Mouse (Mus musculus) embryonic facial prominence, embryonic 10.5 days (tissue): ENCODE measurements around the gene Alx3. TPM values are rescaled to one million over a fixed set of nuclear protein-coding genes. Genes with fewer than 3 reads are reported as not detected.

Experiments
- DNase-seq: peaks from one replicate; pipeline ENCODE4 v3.0.0-alpha.2; 2017; ENCODE audit warnings: low spot score
- H3K27ac ChIP-seq: fragments of 300-500 bp; sonication (generic); replicated peaks from 2 replicates; pipeline ENCODE4 v1.5.1; 2016; ENCODE audit warnings: mild to moderate bottlenecking
- H3K27me3 ChIP-seq: fragments of 300-500 bp; sonication (generic); replicated peaks from 2 replicates; pipeline ENCODE4 v1.6.1; 2016; ENCODE audit warnings: low read depth, mild to moderate bottlenecking; ENCODE audit not compliant: poor library complexity, severe bottlenecking
- H3K36me3 ChIP-seq: fragments of 300-500 bp; sonication (generic); replicated peaks from 2 replicates; pipeline ENCODE4 v1.6.1; 2016; ENCODE audit warnings: mild to moderate bottlenecking, moderate library complexity
- H3K4me1 ChIP-seq: fragments of 300-500 bp; sonication (generic); 2 replicates; pipeline ENCODE4 v1.6.1; 2016
- H3K4me3 ChIP-seq: fragments of 300-500 bp; sonication (generic); 2 replicates; pipeline ENCODE4 v1.5.1; 2016; ENCODE audit warnings: mild to moderate bottlenecking, moderate library complexity
- H3K9me3 ChIP-seq: fragments of 300-500 bp; sonication (generic); 2 replicates; pipeline ENCODE4 v1.6.1; 2016; ENCODE audit warnings: mild to moderate bottlenecking
- WGBS: fragments of 180-500 bp; shearing (Covaris S2); methylation state at CpG from one replicate; pipeline ENCODE4 v1.1.7; 2016; 5-methylcytosine and 5-hydroxymethylcytosine counted together
- polyA plus RNA-seq: library from polyadenylated mRNA; unstranded; fragments of >200 nt; fragmentation: Nextera tagmentation; extraction: Ambion mirVana; gene quantifications from 2 replicates; pipeline ENCODE4 v1.2.1, GENCODE M21; 2016

Gene Alx3
- polyA plus RNA-seq, 1 experiment from 2014 or later: 41.8 TPM

DNA sequence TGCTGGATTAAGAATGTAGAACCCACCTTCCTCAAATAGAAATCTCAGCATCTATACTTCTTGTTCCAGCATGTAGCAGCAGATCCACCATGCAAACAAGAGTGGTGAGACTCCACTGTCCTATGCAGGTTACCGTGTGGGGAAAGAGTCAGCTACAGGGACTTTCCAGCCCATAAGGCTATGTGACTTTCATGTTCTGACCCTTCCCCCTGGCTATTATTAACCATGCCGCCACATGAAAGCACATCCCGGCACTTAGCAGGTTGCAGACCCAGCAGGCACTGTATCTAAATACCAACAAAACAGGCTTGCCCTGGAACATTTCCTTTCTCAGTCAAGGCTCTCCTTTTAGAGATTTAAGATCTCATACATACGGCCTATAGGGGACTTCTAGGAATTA, 16.6 kb downstream of the Alx3 start:
- WGBS: 74% methylated on average over 4 of the region's 4 CpGs
- H3K27ac ChIP-seq: no peak overlapping the region
- no peaks in the 10 kb centered on the region for H3K9me3 ChIP-seq
- no peaks in the 10 kb centered on the region for H3K27me3 ChIP-seq
- DNase-seq: no peak
- H3K4me1 ChIP-seq: peaks cover 26% of the 10 kb centered on the region
- H3K4me3 ChIP-seq: no peak overlapping the region
- H3K36me3 ChIP-seq: peaks cover 63% of the 10 kb centered on the region

DNA sequence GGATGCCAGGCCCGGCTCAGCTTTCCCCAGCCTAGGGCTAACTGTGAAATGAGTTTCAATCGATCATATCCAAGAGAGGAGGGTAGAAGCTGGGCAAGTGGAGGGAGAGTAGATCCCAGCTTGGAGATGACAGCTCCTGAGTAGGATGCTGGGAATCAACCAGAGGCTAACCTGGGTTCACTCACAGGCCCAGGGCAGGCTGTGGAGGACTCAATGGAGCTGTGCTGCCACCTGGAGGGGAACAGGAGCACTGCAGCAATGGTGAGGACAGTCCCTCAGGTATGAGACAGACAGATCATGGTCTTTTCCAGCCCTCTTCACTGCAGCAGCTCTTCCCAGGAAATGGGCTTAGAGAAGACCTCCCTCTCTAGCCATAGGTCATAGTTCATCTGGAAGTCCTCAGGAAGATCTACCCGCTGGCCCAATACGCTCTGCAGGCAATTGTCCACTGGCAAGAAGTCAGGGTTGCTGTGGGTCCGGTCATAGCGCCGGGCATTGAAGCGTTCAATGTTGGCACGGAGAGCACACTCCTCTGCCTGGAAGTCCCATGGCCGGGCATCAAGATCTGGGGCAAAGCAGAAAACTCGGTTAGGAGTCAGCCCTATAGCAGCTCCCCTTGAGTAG, 18.2 kb downstream of the Alx3 start:
- Histone ChIP-seq H3K9me3 (no peaks in the 10 kb centered on the region), H3K27me3 (no peaks in the 10 kb centered on the region), H3K4me1 (peaks cover 11% of the 10 kb centered on the region), H3K27ac (no peak overlapping the region), H3K36me3 (peaks cover 79% of the 10 kb centered on the region), H3K4me3 (no peak overlapping the region)
- WGBS: 90% methylated on average over 11 of the region's 11 CpGs
- peak; percentile 76 for DNase-seq

DNA sequence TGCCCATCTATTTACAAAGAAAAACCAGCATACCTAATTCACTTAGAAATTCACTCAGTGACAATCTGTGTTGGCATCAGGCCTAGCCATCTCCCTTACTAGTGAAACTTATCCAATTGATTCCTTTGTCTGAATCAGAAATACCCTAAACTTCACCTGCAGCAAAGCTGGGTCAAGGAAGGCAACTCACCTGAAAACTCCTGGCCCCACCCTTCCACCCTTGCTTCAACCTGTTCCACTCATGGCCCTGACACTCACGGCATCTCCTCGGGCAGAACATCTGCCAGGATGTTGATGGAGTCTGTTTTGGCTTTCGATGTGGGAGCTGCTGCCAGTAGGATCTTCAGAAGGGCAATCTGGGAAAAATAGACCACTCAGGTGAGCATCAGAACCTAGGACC, 23.0 kb downstream of the Alx3 start:
- 95% methylated on average over 3 of the region's 3 CpGs for WGBS
- peaks cover 100% of the 10 kb centered on the region for H3K36me3 ChIP-seq

DNA sequence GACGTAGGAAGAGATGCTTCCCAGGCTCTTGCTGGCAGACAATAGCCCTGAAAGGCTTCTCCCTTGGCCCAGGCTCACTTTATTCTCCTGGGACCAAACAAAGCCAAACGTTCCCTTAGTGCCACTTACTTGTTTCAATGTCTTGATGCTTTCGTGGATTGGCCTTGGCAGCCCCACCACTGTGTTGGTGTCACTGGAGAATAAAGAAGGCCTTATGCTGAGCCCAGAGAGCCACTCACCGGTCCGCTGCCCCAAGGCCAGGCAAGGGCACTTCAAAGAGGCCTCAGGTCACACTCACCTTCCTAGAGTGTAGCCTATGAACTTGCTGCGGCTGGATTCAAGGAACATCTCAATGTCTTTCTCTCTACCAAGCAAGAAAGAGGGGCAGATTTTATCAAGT, 25.1 kb downstream of the Alx3 start:
- no peak for DNase-seq
- 91% methylated on average over 6 of the region's 6 CpGs for WGBS
- Histone ChIP-seq H3K9me3 (no peaks in the 10 kb centered on the region), H3K27me3 (no peaks in the 10 kb centered on the region), H3K4me3 (no peak overlapping the region), H3K27ac (no peak overlapping the region), H3K36me3 (peaks cover 100% of the 10 kb centered on the region), H3K4me1 (no peaks in the 10 kb centered on the region)

More for the DNA sequence above, 23.0 kb downstream of the Alx3 start:
- no peaks in the 10 kb centered on the region for H3K9me3 ChIP-seq
- H3K4me3 ChIP-seq: no peak overlapping the region
- H3K27me3 ChIP-seq: no peaks in the 10 kb centered on the region
- H3K27ac ChIP-seq: no peak overlapping the region
- no peak for DNase-seq
- H3K4me1 ChIP-seq: no peaks in the 10 kb centered on the region

DNA sequence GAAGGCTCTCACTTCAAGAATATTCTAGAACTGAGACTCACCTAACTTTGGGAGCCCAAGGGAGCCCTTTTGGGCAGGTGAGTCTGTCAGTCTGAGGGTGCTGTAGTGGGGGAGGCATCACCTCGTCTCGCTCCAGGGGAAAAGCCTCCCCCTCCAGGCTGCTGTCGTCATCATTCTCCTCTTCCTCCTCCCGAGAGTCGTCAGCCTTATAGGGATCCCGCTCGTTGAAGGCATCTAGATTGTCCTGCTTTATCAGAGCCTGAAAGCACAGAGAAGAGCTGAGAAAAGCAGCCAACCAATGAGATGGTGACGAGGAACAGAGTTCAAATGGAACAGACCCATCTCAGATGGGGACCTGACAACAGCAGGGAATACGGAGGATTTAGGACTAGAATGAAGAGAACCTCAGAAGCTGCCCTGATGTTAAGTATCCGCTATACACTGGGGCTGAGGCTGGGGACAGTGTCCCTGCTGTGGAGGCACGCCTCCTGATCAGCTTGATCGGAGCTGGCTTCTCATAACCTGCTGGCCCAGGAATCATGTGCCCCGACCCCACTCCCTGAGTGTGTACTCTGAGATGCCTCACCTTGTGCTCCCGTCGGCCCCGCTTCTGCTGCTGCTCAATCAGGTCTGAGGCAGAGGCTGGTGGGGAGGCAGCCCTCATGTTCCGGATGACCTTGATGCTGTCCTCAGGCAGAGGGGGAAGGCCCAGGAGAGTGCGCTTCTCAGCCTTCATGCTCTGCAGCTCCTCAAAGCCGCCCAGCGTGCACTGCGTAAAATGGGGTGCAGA, 26.6 kb downstream of the Alx3 start:
- Histone ChIP-seq H3K9me3 (no peaks in the 10 kb centered on the region), H3K4me3 (no peak overlapping the region), H3K27me3 (no peaks in the 10 kb centered on the region), H3K36me3 (peaks cover 100% of the 10 kb centered on the region), H3K4me1 (no peaks in the 10 kb centered on the region), H3K27ac (no peak overlapping the region)
- whole genome bisulfite sequencing: 92% methylated on average over 21 of the region's 21 CpGs
- no peak for DNase-seq

DNA sequence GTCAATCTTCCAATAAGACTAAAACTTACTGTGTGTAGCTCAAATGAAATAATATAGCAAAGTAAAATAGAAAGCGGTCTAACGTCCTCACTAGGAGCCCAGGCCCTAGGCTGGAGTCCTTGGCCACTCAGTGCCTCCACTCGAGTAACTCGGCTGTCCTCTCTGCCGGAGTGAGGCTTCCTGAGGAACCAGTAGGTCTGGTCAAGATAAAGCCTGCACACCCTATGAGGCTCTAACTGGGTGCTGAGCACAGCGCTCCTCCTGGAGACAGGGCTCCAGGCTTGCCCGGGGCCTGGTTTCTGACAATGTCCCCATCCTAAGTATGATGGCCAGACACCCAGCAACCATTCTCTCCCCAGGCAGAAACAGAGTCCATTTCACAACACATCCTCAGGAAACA, 27.7 kb downstream of the Alx3 start:
- H3K36me3 ChIP-seq: peaks cover 100% of the 10 kb centered on the region
- no peak for DNase-seq
- no peaks in the 10 kb centered on the region for H3K4me1 ChIP-seq
- no peaks in the 10 kb centered on the region for H3K9me3 ChIP-seq
- H3K4me3 ChIP-seq: no peak overlapping the region
- no peaks in the 10 kb centered on the region for H3K27me3 ChIP-seq
- H3K27ac ChIP-seq: no peak overlapping the region
- WGBS: 95% methylated on average over 7 of the region's 7 CpGs

DNA sequence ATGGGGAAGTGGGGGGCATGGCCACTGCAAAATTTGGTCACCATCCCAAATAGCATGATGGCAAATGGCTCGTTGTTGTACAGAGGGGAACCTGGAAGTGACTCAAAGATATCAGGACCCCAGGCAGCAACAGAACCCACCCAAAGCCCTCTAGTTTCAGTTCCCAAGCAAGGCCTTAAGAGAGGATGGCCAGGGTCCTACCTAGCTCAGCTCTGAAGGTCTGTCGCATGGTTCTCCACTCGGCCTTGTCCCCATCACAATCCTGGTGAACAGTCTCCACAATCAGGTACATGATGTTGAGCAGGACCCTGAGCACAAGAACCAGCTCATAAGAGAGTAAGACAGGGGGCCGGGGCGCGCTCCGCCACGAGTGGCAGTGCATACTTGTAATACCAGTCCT, 29.6 kb downstream of the Alx3 start:
- Histone ChIP-seq H3K9me3 (no peaks in the 10 kb centered on the region), H3K27me3 (no peaks in the 10 kb centered on the region), H3K27ac (no peak overlapping the region), H3K4me3 (no peak overlapping the region), H3K4me1 (peaks cover 1% of the 10 kb centered on the region; the same call in 1 of the 2 replicates), H3K36me3 (peaks cover 100% of the 10 kb centered on the region)
- 98% methylated on average over 8 of the region's 8 CpGs for WGBS
- DNase-seq: no peak

DNA sequence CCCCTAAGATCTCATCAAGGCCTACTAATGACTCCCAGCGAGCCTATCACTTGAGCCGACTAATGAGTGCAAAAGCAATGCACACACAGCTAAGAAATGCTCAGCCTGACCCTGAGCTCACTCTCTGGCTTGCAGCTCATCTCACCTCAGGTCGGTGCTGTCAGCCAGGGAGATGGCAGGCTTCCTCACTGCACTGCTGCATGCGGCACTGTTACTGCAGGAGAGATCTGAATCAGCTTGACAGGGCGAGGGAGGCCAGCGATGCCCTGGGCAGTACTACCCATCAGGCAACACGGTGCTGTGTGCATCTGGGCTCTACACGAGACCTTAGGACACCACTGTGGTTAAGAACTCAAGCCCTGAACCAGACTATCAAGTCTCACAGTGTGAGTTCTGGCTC, 30.7 kb downstream of the Alx3 start:
- peaks cover 93% of the 10 kb centered on the region for H3K36me3 ChIP-seq
- 93% methylated on average over 8 of the region's 8 CpGs for WGBS

DNA sequence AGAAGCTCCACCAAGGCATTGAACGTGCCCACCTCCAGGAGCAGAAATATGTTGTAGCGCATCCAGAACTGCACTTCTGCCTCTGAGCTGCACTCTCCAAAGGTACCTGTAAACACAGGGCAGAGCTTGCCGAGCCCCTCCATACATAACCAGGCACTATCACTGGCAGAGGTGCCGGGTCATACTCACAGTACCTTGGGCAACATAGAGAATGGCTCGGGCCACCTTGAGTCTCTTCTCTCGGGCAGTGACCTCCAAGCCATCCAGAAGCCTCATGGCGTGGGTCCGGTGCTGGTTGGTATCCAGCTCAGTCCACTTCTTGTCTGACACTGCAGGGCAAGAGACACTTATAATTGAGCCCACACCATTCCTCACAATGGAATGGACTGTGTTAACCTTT, 31.9 kb downstream of the Alx3 start:
- no peak for DNase-seq
- H3K4me1 ChIP-seq: peaks cover 16% of the 10 kb centered on the region
- WGBS: 95% methylated on average over 8 of the region's 8 CpGs
- no peak overlapping the region for H3K27ac ChIP-seq
- no peak overlapping the region for H3K4me3 ChIP-seq
- peaks cover 81% of the 10 kb centered on the region for H3K36me3 ChIP-seq
- H3K9me3 ChIP-seq: no peaks in the 10 kb centered on the region
- H3K27me3 ChIP-seq: no peaks in the 10 kb centered on the region

More for the DNA sequence above, 30.7 kb downstream of the Alx3 start:
- Histone ChIP-seq H3K9me3 (no peaks in the 10 kb centered on the region), H3K4me1 (peaks cover 11% of the 10 kb centered on the region), H3K27ac (no peak overlapping the region), H3K27me3 (no peaks in the 10 kb centered on the region), H3K4me3 (no peak overlapping the region)
- DNase-seq: no peak

DNA sequence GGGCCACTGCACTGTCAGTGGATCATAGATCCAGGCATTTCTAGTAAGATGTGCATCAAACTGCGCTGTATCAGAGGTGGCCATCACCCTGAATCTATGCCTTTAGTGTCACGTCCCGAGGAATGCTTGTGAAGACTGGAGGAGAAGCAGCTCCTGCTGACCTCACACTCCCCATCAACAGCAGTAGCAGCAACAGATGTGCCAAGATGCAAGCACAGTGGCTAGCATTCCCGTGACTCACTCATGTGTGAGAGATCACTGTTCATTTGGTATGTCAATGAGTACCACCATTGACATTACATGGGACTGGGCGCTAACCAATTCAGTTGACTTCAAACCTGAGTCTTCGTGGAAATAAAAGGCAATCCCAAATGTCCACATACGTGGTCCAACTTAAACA, 32.8 kb downstream of the Alx3 start:
- 92% methylated on average over 7 of the region's 7 CpGs for WGBS
- Histone ChIP-seq H3K9me3 (no peaks in the 10 kb centered on the region), H3K36me3 (peaks cover 72% of the 10 kb centered on the region), H3K27me3 (no peaks in the 10 kb centered on the region), H3K27ac (no peak overlapping the region), H3K4me3 (no peak overlapping the region), H3K4me1 (peaks cover 22% of the 10 kb centered on the region)
- no peak for DNase-seq

DNA sequence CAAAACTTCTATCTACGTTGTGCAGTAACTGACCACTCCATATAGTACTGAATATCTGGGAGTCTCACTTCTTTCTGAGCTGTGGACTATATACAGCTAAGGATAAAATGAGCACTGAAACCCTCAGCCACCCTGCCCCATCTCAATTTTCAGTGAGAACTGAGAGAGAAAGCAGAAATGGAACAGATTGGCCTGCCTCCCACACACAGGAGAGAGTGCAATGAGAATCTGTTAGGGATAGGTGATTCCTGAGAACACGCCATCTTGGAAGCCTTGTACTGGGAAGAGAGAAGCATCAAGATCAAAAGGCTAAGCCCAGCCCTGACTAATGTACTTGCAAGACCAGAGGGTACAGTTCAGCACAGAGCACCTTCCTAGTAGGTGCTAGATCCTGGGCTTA, 33.7 kb downstream of the Alx3 start:
- Histone ChIP-seq H3K9me3 (no peaks in the 10 kb centered on the region), H3K4me3 (no peak overlapping the region), H3K27ac (no peak overlapping the region), H3K27me3 (no peaks in the 10 kb centered on the region), H3K36me3 (peaks cover 63% of the 10 kb centered on the region), H3K4me1 (peaks cover 22% of the 10 kb centered on the region)
- WGBS: 94% methylated on average over 2 of the region's 2 CpGs
- no peak for DNase-seq

DNA sequence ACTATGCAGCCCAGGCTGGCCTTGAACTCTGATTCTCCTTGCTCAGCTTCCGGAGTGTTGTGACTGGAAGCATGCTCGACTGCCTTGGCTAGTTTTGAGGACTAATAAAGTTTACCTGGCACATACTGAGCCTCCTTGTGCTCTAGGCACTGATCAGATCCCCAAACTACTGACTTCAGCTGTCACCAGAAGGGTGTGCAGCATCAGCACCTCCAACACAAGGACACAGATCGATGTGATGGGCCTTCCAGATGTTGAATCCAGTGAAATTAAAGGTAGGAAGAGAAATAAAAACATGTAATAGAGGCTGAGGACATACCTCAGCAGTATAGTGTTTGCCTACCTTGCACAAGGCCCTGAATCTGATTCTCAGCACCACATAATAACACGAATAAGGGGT, 34.6 kb downstream of the Alx3 start:
- no peak for DNase-seq
- H3K4me1 ChIP-seq: peaks cover 22% of the 10 kb centered on the region
- no peak overlapping the region; the same call in 1 of the 2 replicates for H3K4me3 ChIP-seq
- 94% methylated on average over 4 of the region's 4 CpGs for WGBS
- H3K9me3 ChIP-seq: no peaks in the 10 kb centered on the region
- peaks cover 54% of the 10 kb centered on the region for H3K36me3 ChIP-seq
- H3K27ac ChIP-seq: no peak overlapping the region
- H3K27me3 ChIP-seq: no peaks in the 10 kb centered on the region
